Mouse (Mus musculus) thymus, postnatal 14 days (tissue): Measurements from ENCODE around the gene Raet1e.
"Not testable (repeated sequence)": the region's sequence is repeated elsewhere in the genome, so short reads cannot be mapped to it uniquely, and the experiment has no call there.

Experiments
- DNase-seq: peaks from one replicate; pipeline ENCODE4 v3.0.0; 2021

Raet1e gene

GRCm38 (mm10) chr10:22362466-22362865, 204.1 kb downstream of the Raet1e start:
- DNase-seq, result not testable (repeated sequence)

- DNase-seq, result not testable (repeated sequence)
These were observed 206.5 kb downstream of the Raet1e start for GRCm38 (mm10) chr10:22364915-22365314.

DNA sequence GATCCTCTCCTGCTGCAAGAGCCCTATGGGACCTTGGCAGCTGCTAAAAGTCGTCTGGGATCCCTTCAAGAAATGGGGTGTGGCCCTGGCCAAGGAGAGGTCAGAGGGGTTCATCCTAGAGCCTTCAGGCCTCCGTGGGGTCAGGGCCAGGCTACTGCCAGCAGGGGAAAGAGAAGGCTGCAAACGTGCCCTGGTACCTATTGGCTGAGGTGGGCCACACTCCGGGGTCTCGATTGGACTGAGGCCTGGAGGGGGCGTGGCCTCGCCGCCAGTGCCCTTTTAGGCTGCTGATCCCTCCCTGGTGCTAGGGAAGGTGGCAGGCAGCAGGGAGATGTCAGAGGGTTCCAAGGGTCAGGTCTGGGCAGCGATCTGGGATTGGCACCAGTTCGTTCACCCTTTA, 222.9 kb downstream of the Raet1e start:
- DNase-seq, result not testable (repeated sequence)

DNA sequence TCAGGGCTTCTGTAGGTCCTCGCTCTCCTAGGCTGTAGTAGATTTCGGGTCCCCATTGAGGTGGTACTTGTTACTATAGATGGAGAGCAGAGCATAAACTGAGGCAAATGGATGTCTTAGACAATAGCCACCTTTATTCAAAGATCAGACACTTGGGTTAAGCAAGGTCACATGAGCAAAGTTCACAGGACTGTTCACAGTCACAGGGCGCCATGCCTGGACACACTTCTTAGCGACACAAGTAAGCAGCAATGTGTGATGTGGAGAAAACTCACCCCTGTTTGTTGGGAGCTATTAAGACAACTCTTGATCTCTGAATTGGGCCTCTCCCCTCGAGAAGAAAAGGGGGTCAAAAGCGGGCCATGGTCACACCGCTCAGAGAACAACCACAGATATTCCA, 231.8 kb downstream of the Raet1e start:
- DNase-seq, result not testable (repeated sequence)

DNA sequence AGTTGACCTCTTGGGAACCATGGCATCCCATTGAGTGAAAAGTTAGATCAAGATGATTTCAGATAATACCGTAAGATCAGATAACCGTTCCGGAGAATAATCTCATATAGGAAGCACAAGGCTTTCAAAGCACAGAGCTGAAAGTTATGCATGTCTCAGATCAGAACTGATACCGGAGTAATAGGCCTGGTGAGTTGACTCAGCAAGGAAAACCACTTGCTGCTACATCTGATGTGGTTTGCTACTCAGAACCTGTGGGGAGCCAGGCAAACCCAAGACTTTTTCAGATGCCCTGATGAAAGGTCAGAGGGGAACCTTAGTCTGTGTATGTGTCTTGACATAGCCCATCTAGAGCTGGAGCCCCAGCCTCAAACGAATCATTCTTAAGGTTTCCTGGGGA, 233.2 kb downstream of the Raet1e start:
- not testable (repeated sequence) for DNase-seq

GRCm38 (mm10) chr10:22393028-22393824, 234.9 kb downstream of the Raet1e start:
- not testable (repeated sequence) for DNase-seq

- DNase-seq, result not testable (repeated sequence)
These were observed 238.3 kb downstream of the Raet1e start for GRCm38 (mm10) chr10:22396680-22397079.

GRCm38 (mm10) chr10:22402225-22402917, 244.0 kb downstream of the Raet1e start:
- DNase-seq, result peak; percentile 29

GRCm38 (mm10) chr10:22413702-22414494, 255.5 kb downstream of the Raet1e start:
- peak; percentile 9 for DNase-seq
